Mouse (Mus musculus) neural tube, embryonic 12.5 days (tissue): ENCODE data around the gene Txn2. TPM values are rescaled to one million over a fixed set of nuclear protein-coding genes. Genes with fewer than 3 reads are reported as not detected.

Experiments
- ATAC-seq: fragments of 200-750 bp; cut with Nextera tagmentation; 2 replicates; pipeline ENCODE4 v1.8.0; 2017; ENCODE audit warnings: low read depth, mild to moderate bottlenecking, moderate TSS enrichment, moderate library complexity; ENCODE audit not compliant: low FRiP score
- H3K27ac ChIP-seq: fragments of 300-500 bp; sonication (generic); 2 replicates; pipeline ENCODE4 v1.5.1; 2016
- H3K27me3 ChIP-seq: fragments of 300-500 bp; sonication (generic); replicated peaks from 2 replicates; pipeline ENCODE4 v1.6.1; 2016; ENCODE audit warnings: mild to moderate bottlenecking
- H3K36me3 ChIP-seq: fragments of 300-500 bp; sonication (generic); 2 replicates; pipeline ENCODE4 v1.6.1; 2016; ENCODE audit warnings: mild to moderate bottlenecking
- H3K4me1 ChIP-seq: fragments of 300-500 bp; sonication (generic); 2 replicates; pipeline ENCODE4 v1.6.1; 2016
- H3K4me2 ChIP-seq: fragments of 300-500 bp; sonication (generic); replicated peaks from 2 replicates; pipeline ENCODE4 v1.6.1; 2016; ENCODE audit warnings: mild to moderate bottlenecking
- H3K4me3 ChIP-seq: fragments of 300-500 bp; sonication (generic); 2 replicates; pipeline ENCODE4 v1.5.1; 2016
- H3K9ac ChIP-seq: fragments of 300-500 bp; sonication (generic); 2 replicates; pipeline ENCODE4 v1.6.1; 2016; ENCODE audit warnings: mild to moderate bottlenecking
- H3K9me3 ChIP-seq: fragments of 300-500 bp; sonication (generic); 2 replicates; pipeline ENCODE4 v1.6.1; 2016; ENCODE audit warnings: mild to moderate bottlenecking
- WGBS: fragments of 180-500 bp; shearing (Covaris S2); methylation state at CpG from one replicate; pipeline ENCODE4 v1.1.7; 2016; 5-methylcytosine and 5-hydroxymethylcytosine counted together
- polyA plus RNA-seq: library from polyadenylated mRNA; unstranded; fragments of >200 nt; fragmentation: Nextera tagmentation; extraction: Ambion mirVana; gene quantifications from 2 replicates; pipeline ENCODE4 v1.2.1, GENCODE M21; 2016

Gene Txn2
- polyA plus RNA-seq, 1 experiment from 2014 or later: 208 TPM

GRCm38 (mm10) chr15:77955440-77956403, 26.9 kb upstream of the Txn2 start:
- peak; percentile 68 for ATAC-seq
- H3K27me3 ChIP-seq: peaks cover 11% of the 10 kb centered on the region
- peak overlapping the region; percentile 78 for H3K4me2 ChIP-seq
- peaks cover 20% of the 10 kb centered on the region for H3K4me1 ChIP-seq
- H3K9ac ChIP-seq: peak overlapping the region; percentile 56
- no peaks in the 10 kb centered on the region for H3K9me3 ChIP-seq
- WGBS: 9% methylated on average over 52 of the region's 52 CpGs
- peaks cover 40% of the 10 kb centered on the region for H3K36me3 ChIP-seq
- H3K4me3 ChIP-seq: peak overlapping the region; percentile 55
- H3K27ac ChIP-seq: no peak overlapping the region

- Histone ChIP-seq H3K4me3 (no peak overlapping the region), H3K36me3 (peaks cover 31% of the 10 kb centered on the region), H3K27ac (no peak overlapping the region), H3K4me2 (no peak overlapping the region), H3K9me3 (no peaks in the 10 kb centered on the region), H3K27me3 (peaks cover 11% of the 10 kb centered on the region), H3K4me1 (peaks cover 20% of the 10 kb centered on the region), H3K9ac (no peak overlapping the region)
- no peak for ATAC-seq
- WGBS: 88% methylated on average over 2 of the region's 2 CpGs
These were observed 25.6 kb upstream of the Txn2 start for GRCm38 (mm10) chr15:77954362-77954761.

- peaks cover 20% of the 10 kb centered on the region for H3K4me1 ChIP-seq
- H3K27ac ChIP-seq: no peak overlapping the region
- 88% methylated on average over 3 of the region's 3 CpGs for WGBS
- H3K9me3 ChIP-seq: no peaks in the 10 kb centered on the region
- ATAC-seq: no peak
- no peak overlapping the region for H3K4me3 ChIP-seq
- no peak overlapping the region for H3K9ac ChIP-seq
- no peak overlapping the region for H3K4me2 ChIP-seq
- peaks cover 17% of the 10 kb centered on the region for H3K36me3 ChIP-seq
- peaks cover 11% of the 10 kb centered on the region for H3K27me3 ChIP-seq
These were observed 24.1 kb upstream of the Txn2 start for GRCm38 (mm10) chr15:77952921-77953320.

GRCm38 (mm10) chr15:77949061-77949460, 20.3 kb upstream of the Txn2 start:
- WGBS: 84% methylated on average over 7 of the region's 7 CpGs
- H3K4me2 ChIP-seq: no peak overlapping the region
- H3K4me1 ChIP-seq: no peaks in the 10 kb centered on the region
- H3K9ac ChIP-seq: no peak overlapping the region
- no peak overlapping the region for H3K27ac ChIP-seq
- peaks cover 43% of the 10 kb centered on the region for H3K36me3 ChIP-seq
- no peaks in the 10 kb centered on the region for H3K9me3 ChIP-seq
- H3K27me3 ChIP-seq: no peaks in the 10 kb centered on the region
- ATAC-seq: no peak
- no peak overlapping the region for H3K4me3 ChIP-seq

GRCm38 (mm10) chr15:77945711-77946110, 16.9 kb upstream of the Txn2 start:
- H3K9ac ChIP-seq: no peak overlapping the region
- H3K36me3 ChIP-seq: peaks cover 47% of the 10 kb centered on the region
- no peak overlapping the region for H3K4me3 ChIP-seq
- H3K27ac ChIP-seq: no peak overlapping the region
- no peak overlapping the region for H3K4me2 ChIP-seq
- H3K4me1 ChIP-seq: no peaks in the 10 kb centered on the region
- H3K9me3 ChIP-seq: no peaks in the 10 kb centered on the region
- 89% methylated on average over 4 of the region's 4 CpGs for WGBS
- ATAC-seq: no peak
- H3K27me3 ChIP-seq: no peaks in the 10 kb centered on the region

GRCm38 (mm10) chr15:77941563-77941962, 12.8 kb upstream of the Txn2 start:
- Histone ChIP-seq H3K9me3 (no peaks in the 10 kb centered on the region), H3K4me2 (no peak overlapping the region), H3K36me3 (peaks cover 31% of the 10 kb centered on the region), H3K4me1 (no peaks in the 10 kb centered on the region), H3K4me3 (no peak overlapping the region), H3K9ac (no peak overlapping the region), H3K27ac (no peak overlapping the region), H3K27me3 (no peaks in the 10 kb centered on the region)
- no peak for ATAC-seq
- 88% methylated on average over 3 of the region's 3 CpGs for WGBS

- Histone ChIP-seq H3K9me3 (no peaks in the 10 kb centered on the region), H3K36me3 (peaks cover 15% of the 10 kb centered on the region), H3K9ac (no peak overlapping the region), H3K27me3 (no peaks in the 10 kb centered on the region), H3K27ac (no peak overlapping the region), H3K4me1 (peaks cover 2% of the 10 kb centered on the region; the same call in 1 of the 2 replicates), H3K4me3 (no peak overlapping the region), H3K4me2 (no peak overlapping the region)
- 80% methylated on average over 5 of the region's 5 CpGs for WGBS
- no peak for ATAC-seq
These were observed 9.7 kb upstream of the Txn2 start for GRCm38 (mm10) chr15:77938516-77938915.

- no peaks in the 10 kb centered on the region for H3K9me3 ChIP-seq
- no peak overlapping the region for H3K4me3 ChIP-seq
- H3K27me3 ChIP-seq: no peaks in the 10 kb centered on the region
- ATAC-seq: no peak
- H3K36me3 ChIP-seq: no peaks in the 10 kb centered on the region
- H3K9ac ChIP-seq: no peak overlapping the region
- no peak overlapping the region for H3K4me2 ChIP-seq
- H3K27ac ChIP-seq: no peak overlapping the region
- H3K4me1 ChIP-seq: peaks cover 4% of the 10 kb centered on the region; the same call in 1 of the 2 replicates
- 82% methylated on average over 14 of the region's 14 CpGs for WGBS
These were observed 7.0 kb upstream of the Txn2 start for GRCm38 (mm10) chr15:77935673-77936375.

GRCm38 (mm10) chr15:77934968-77935367, 6.2 kb upstream of the Txn2 start:
- Histone ChIP-seq H3K4me1 (peaks cover 5% of the 10 kb centered on the region; the same call in 1 of the 2 replicates), H3K27ac (no peak overlapping the region)
- WGBS: 74% methylated on average over 5 of the region's 5 CpGs

GRCm38 (mm10) chr15:77934326-77934725, 5.5 kb upstream of the Txn2 start:
- no peak for ATAC-seq
- H3K4me2 ChIP-seq: peak overlapping the region; percentile 38; the same call in 1 of the 2 replicates
- H3K4me1 ChIP-seq: peaks cover 12% of the 10 kb centered on the region
- H3K27me3 ChIP-seq: no peaks in the 10 kb centered on the region
- H3K9ac ChIP-seq: no peak overlapping the region
- H3K9me3 ChIP-seq: no peaks in the 10 kb centered on the region
- H3K36me3 ChIP-seq: no peaks in the 10 kb centered on the region
- H3K27ac ChIP-seq: no peak overlapping the region
- WGBS: 79% methylated on average over 11 of the region's 11 CpGs
- H3K4me3 ChIP-seq: no peak overlapping the region

More at GRCm38 (mm10) chr15:77934968-77935367, 6.2 kb upstream of the Txn2 start:
- no peak overlapping the region for H3K4me2 ChIP-seq
- H3K9ac ChIP-seq: no peak overlapping the region
- no peak for ATAC-seq
- H3K36me3 ChIP-seq: no peaks in the 10 kb centered on the region
- no peaks in the 10 kb centered on the region for H3K9me3 ChIP-seq
- no peaks in the 10 kb centered on the region for H3K27me3 ChIP-seq
- H3K4me3 ChIP-seq: no peak overlapping the region

GRCm38 (mm10) chr15:77933770-77934169, 5.0 kb upstream of the Txn2 start:
- H3K9me3 ChIP-seq: no peaks in the 10 kb centered on the region
- H3K4me1 ChIP-seq: peaks cover 13% of the 10 kb centered on the region
- H3K27ac ChIP-seq: no peak overlapping the region
- ATAC-seq: no peak
- H3K4me3 ChIP-seq: no peak overlapping the region
- no peaks in the 10 kb centered on the region for H3K36me3 ChIP-seq
- whole genome bisulfite sequencing: under 1% methylated on average over 14 of the region's 14 CpGs
- no peak overlapping the region for H3K9ac ChIP-seq
- H3K27me3 ChIP-seq: no peaks in the 10 kb centered on the region
- H3K4me2 ChIP-seq: peak overlapping the region; percentile 38

GRCm38 (mm10) chr15:77933222-77933621, 4.4 kb upstream of the Txn2 start:
- no peaks in the 10 kb centered on the region for H3K36me3 ChIP-seq
- no peaks in the 10 kb centered on the region for H3K27me3 ChIP-seq
- peak overlapping the region; percentile 38; the same call in 1 of the 2 replicates for H3K4me2 ChIP-seq
- no peak for ATAC-seq
- H3K4me1 ChIP-seq: peaks cover 14% of the 10 kb centered on the region
- no peak overlapping the region for H3K27ac ChIP-seq
- no peak overlapping the region for H3K9ac ChIP-seq
- no peaks in the 10 kb centered on the region for H3K9me3 ChIP-seq
- 82% methylated on average over 3 of the region's 3 CpGs for WGBS
- H3K4me3 ChIP-seq: no peak overlapping the region
